Mouse (Mus musculus): Measurements from ENCODE around the gene Aamdc.
A peak's percentile ranks its signal among the peaks of the same experiment; 100 is the strongest.

DNA sequence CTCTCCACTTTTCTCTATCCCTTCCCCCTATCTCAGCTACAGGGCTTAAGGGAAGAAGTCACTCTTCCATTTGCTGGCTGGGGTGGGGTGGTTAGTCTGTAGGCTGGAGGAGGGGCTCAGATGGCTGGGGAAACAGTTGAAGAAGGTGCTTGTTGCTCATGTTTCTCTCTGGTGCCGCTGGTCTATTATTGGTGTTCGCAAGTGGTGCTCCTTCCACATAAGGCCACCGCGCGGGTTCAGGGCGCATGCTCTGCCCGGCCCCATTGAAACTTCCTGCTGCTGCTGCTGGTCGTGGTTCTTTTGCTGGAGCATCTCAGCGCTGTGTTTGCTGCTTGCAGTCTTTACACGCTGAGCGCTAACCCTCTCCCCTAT, 1.5 kb upstream of the Aamdc start:
- TF ChIP-seq CTCF (IDR thresholded peaks at IDR 0.05; ENCODE audit: extremely low read depth, insufficient read length, insufficient replicate concordance, low read depth, low read length), result no peak
- TF ChIP-seq POLR2A (IDR thresholded peaks at IDR 0.05; ENCODE audit: low read depth, low read length), result peak; percentile 77; the same call in 1 of the 2 replicates
